Mouse (Mus musculus) T-helper 17 cell (primary cell): ENCODE data around the gene Lag3.

Source experiments
- in situ Hi-C, 2 experiments: fragments of 300-600 bp; cut with MboI, MseI; formaldehyde crosslinking; loops; 1 replicate in 1 of 2; 2 replicates in 1 of 2; pipeline ENCODE4 v1.15.1; 2025; ENCODE audit warnings: high pct_unique_total_duplicates in 2 of 2

Lag3 gene

GRCm38 (mm10) chr6:124911533-124912218 is at the start of gene Lag3:
Gene Lag3, minus strand, starts transcription at chr6:124911705.
- in situ Hi-C loops = no loop called here

- in situ Hi-C loops = no loop called here
Observed at GRCm38 (mm10) chr6:124961021-124961420, 49.5 kb upstream of the Lag3 start.

GRCm38 (mm10) chr6:124959960-124960359 is 48.5 kb upstream of the Lag3 start:
- in situ Hi-C loops = no loop called here

- in situ Hi-C loops = no loop called here
Observed at GRCm38 (mm10) chr6:124958127-124958526, 46.6 kb upstream of the Lag3 start.

- in situ Hi-C loops = no loop called here
Observed at GRCm38 (mm10) chr6:124955212-124955611, 43.7 kb upstream of the Lag3 start.

- in situ Hi-C loops = no loop called here
Observed at GRCm38 (mm10) chr6:124953991-124954715, 42.6 kb upstream of the Lag3 start.

- in situ Hi-C loops = no loop called here
Observed at GRCm38 (mm10) chr6:124943526-124943925, 32.0 kb upstream of the Lag3 start.

GRCm38 (mm10) chr6:124941679-124942078 is 30.2 kb upstream of the Lag3 start:
- in situ Hi-C loops = no loop called here

GRCm38 (mm10) chr6:124938554-124938953 is 27.0 kb upstream of the Lag3 start:
- in situ Hi-C loops = loop anchor here in 1 of 2 experiments (5.0 kb wide), 1 partner anchor 81 kb away; the partner anchor contains the start of gene P3h3

- in situ Hi-C loops = loop anchor here in 1 of 2 experiments (5.0 kb wide), 1 partner anchor 80 kb away; the partner anchor contains the start of gene P3h3
Observed at GRCm38 (mm10) chr6:124937493-124937892, 26.0 kb upstream of the Lag3 start.

- in situ Hi-C loops = loop anchor here in 1 of 2 experiments (5.0 kb wide), 1 partner anchor 79 kb away; the partner anchor contains the start of gene P3h3
Observed at GRCm38 (mm10) chr6:124936681-124937080, 25.2 kb upstream of the Lag3 start.

GRCm38 (mm10) chr6:124934670-124935069 is 23.2 kb upstream of the Lag3 start:
- in situ Hi-C loops = loop anchor here in 1 of 2 experiments (5.0 kb wide), 1 partner anchor 77 kb away; the partner anchor contains the start of gene P3h3

GRCm38 (mm10) chr6:124933127-124933526 is 21.6 kb upstream of the Lag3 start:
- in situ Hi-C loops = no loop called here

- in situ Hi-C loops = no loop called here
Observed at GRCm38 (mm10) chr6:124932314-124932695, 20.8 kb upstream of the Lag3 start.

- in situ Hi-C loops = no loop called here
Observed at GRCm38 (mm10) chr6:124931525-124932313, 20.2 kb upstream of the Lag3 start.

- in situ Hi-C loops = no loop called here
Observed at GRCm38 (mm10) chr6:124930754-124931524, 19.4 kb upstream of the Lag3 start, which contains the start of gene Mlf2. Gene Mlf2, plus strand, starts transcription at chr6:124931386.

GRCm38 (mm10) chr6:124930231-124930630 is 18.7 kb upstream of the Lag3 start:
- in situ Hi-C loops = no loop called here

- in situ Hi-C loops = no loop called here
Observed at GRCm38 (mm10) chr6:124925941-124926340, 14.4 kb upstream of the Lag3 start.

- in situ Hi-C loops = no loop called here
Observed at GRCm38 (mm10) chr6:124925173-124925793, 13.8 kb upstream of the Lag3 start.

- in situ Hi-C loops = no loop called here
Observed at GRCm38 (mm10) chr6:124921539-124921938, 10.0 kb upstream of the Lag3 start.
